Mouse (Mus musculus) embryo, embryonic 10.5 days (tissue): ENCODE data around the gene Rnf26.

Experiments used
- DNase-seq: peaks from one replicate; pipeline ENCODE4 v3.0.0-alpha.2; 2015; ENCODE audit warnings: low spot score

Rnf26 gene

DNA sequence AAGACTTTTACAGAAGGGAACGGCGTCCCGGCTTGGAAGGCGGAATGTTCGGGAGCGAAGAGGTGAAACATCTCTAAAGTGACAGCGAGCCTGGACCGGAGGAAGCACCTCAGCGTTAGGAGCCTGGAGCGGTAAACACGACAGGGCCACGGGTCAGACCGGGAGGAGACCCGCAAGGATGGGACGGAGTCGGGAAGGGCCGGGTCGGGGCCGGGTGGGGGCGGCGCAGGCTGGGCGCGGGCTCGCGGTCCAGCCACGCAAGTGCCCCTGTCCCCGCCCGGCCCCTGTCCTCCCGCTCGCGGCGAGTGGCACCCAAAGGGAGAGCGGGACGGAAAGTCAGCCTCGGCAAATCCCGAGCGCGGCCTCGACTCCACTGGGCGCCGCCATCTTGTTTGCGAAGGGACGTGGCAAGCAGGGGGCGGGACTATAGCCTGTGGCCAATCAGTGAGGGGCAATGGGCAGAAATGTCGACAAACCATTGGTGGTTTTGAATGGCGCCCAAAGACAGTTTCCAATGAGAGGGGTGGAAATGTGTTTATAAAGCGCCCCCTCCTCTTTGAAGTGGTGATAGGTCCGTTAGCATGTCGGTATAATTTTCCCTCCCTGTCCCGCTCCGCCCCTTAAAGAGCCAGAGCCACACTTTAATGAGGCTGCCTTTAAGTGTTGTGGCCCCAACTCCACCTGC is at the start of gene Rnf26, which contains the start of gene Gm49380:
TSS of gene Rnf26 (minus strand) at position 413 of the 685 bp plus-strand sequence.
TSS of gene Gm49380 (minus strand) at position 396 of the 685 bp plus-strand sequence.
- peak; percentile 99 for DNase-seq

DNA sequence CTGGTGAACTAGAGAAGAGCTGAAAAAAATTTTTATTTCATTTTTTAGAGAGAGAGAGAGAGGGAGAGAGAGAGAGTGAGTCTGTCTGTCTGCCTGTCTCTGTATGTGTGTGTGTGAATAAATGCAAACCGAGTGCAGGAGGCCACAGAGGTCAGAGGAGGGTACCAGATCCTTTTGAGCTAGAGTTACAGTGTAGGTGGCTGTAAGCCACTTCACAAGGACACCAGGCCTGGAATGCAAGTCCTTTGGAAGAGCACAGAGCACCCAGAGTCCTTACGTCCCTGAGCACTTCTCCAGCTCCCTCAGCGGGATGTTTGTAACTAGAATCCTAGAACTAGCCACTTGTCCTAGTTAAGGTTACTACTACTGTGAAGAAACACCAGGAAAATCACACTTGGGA is 46.6 kb upstream of the Rnf26 start:
- DNase-seq: no peak

DNA sequence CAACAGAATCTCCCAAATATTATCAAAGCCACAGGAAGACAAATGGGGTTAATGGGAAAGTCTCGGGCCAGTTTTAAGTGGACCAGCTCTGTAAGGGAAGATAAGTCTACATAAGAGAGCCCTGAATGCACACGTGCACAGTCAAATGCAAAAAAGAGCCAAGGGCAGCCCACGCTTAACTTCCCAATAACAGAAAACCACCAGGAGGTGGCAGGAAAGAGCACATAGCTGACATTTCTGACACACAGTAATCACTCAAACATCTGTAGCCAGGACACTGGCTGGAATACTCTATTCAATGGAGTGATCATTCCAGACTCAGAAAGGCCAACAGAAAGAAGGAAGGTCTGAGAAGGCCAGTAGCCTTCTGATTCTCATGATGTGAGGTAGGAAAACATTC is 34.0 kb upstream of the Rnf26 start:
- DNase-seq: peak; percentile 42

DNA sequence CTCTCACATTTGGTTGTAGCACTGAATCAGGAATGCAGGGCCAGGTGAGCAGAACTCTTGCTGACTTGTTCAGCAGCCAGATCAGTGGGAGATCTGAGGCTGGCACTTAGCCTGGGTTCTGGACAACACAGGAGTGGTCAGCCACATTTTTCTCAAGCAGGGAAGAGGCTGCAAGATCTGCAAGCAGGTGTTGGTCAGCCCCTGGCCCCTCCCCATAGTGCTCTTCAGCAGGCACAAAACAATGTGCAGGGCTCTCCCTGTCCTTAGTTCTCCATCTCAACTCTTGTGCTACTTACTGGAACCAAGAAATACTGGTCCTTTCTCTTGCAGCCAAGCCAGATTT is 31.4 kb upstream of the Rnf26 start:
- no peak for DNase-seq

DNA sequence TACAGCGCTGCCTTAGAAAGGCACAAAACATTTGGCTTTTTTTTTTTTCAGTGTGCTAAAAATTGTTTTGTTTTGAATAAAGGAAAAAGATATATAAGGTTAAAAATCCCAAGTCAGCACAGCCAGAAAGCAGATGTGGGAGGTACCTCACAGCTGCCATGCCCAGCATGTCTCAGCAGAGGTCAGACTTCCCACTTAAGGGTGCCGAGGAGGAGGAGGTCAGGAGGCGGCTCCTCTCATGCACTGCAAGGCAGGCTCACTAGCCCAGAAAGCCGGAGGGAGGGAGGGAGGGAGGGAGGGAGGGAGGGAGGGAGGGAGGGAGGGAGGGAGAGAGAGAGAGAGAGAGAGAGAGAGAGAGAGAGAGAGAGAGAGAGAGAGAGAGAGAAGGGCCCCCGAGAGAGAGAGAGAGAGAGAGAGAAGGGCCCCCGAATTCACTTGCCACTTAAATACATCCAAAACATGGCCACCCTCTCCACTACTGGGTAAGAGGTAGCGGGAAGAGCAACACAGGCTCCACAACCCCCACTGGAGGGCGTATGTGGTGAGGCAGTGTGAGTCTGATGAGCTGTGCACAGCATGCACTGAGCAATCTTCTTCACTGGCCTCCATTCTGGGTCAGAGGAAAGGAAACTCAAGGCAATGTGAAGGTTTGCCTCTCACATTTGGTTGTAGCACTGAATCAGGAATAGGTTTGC is 30.9 kb upstream of the Rnf26 start:
- peak; percentile 51 for DNase-seq

DNA sequence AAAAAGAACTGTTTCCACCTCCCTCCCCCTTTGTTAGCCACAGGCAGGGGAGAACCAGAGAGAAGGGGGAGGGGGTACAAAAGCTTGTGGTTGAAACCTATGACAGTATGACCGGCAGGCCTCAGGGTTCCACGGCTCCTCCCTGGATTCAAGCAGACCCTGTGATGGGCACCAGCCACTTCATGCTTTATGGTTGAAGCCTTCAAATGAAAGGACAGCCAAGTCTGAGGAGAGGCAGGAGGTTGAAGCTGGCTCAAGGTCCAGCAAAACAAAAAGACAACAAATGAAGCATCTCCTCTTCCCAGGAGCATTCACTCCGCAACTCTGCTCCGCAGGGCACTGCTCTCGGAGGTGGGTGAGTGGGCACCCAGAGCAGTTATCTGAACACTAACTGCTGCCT is 30.1 kb upstream of the Rnf26 start:
- DNase-seq: no peak

DNA sequence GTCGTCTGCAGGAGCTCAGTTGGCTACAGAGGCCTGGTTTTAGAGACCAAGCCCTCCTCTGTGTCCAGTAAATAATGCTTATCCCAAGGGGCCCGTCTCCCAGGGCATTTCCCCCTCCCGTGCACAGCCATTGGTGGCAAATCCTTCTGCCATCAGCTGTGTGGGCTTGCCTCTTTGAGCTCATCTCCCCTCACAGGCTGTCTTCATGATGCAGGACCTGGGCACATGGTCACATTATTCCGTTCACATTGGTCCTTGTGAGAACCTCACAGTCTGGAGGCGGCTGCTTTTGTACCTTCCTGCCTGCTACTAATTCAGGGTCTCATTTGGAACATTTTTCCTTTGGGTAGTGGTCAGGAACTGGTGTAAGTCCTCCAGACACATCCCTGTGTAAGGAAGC is 28.6 kb upstream of the Rnf26 start:
- DNase-seq: no peak

DNA sequence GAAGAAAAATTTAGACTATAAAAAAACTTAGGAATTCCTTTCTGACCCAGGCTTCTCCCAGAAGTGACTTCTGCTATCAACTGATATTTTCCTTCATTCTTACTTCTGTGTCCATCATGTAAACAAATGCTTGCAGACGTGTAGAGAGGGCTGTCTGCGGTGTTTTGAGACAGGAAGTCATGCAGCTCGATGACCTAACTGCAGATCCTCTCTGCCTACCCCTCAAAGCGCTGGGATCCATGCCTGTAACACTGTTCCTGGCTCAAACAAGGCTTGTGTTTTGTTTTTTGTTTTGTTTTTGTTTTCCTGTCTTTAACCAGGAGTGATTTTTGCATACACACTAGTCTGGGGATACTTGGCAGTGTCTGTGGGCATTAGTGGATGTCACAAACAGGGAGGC is 24.5 kb upstream of the Rnf26 start:
- DNase-seq: no peak

DNA sequence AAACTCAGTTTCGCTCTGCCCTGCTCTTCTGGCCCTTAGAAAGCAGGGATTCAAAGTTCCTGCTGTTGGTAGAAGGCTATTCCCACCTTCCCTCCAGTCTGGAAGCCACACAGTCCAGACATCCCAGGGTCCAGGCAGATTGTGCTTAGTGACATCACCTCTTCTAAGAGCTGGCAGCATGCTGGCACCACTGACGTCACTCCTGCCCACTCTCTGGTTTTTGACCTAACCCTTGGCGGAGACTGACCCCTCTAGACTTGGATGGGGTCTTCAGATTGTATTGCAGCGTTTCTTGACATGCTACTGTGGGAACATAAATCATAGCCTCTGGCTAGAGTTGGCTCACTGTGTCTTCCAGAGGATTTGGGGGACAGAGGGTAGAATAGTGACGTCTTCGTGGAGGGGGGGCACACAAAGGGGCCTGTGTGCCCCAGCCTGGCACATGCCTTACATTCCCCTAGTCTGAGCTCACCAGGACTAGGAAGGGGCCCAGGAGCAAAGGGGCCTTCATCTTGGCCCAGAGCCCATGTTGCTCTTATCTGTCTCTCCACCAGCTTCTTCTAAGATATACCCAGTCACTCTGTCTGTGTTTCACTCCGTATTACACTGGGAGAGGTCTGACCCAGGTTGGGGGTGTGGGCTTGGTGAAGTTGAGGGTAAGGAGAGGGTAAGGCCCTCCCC is 22.6 kb upstream of the Rnf26 start:
- DNase-seq: no peak

DNA sequence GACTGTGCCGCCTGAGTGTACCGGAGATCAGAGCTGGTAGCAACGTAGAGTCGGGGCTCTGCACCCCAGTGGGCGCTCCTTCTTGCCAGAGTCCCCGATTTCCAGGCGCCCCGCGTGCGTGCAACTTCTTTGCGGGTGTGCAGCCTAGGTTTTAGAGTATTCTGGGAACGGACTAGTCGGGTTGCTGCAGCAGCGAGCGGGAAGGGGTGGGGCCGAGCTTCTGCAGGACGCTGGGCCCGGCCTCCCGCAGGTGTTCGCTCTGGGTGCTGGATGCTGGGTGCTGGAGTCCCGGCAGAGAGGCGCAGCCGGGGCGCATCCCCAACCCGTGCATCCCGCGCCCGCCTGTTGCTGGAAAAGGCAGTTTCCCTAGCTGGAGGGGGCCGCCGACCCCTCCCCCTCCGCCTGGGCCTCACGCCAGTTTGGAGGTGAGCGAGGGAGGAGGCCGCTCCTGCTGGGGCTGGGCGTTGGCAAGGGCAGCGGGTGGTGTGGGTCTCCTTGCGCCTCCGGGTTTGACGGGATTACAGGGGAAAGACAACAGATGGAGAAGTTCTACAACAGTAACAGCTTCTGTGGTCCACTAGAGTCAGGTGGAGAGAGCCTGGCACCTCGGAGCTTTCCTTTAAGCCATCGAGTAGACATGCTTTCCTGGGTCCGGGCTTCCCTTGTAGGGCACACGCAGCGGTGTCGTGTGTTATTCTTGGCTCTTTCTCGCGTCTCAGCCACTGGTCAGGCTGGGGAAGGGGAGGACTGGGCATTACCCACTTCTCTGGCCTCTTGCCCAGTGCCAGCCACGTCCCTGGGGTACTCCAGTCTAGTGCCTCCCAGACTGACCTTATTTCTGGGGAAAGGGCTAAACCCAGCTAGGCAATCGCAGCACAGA is 21.8 kb upstream of the Rnf26 start:
- DNase-seq: no peak

DNA sequence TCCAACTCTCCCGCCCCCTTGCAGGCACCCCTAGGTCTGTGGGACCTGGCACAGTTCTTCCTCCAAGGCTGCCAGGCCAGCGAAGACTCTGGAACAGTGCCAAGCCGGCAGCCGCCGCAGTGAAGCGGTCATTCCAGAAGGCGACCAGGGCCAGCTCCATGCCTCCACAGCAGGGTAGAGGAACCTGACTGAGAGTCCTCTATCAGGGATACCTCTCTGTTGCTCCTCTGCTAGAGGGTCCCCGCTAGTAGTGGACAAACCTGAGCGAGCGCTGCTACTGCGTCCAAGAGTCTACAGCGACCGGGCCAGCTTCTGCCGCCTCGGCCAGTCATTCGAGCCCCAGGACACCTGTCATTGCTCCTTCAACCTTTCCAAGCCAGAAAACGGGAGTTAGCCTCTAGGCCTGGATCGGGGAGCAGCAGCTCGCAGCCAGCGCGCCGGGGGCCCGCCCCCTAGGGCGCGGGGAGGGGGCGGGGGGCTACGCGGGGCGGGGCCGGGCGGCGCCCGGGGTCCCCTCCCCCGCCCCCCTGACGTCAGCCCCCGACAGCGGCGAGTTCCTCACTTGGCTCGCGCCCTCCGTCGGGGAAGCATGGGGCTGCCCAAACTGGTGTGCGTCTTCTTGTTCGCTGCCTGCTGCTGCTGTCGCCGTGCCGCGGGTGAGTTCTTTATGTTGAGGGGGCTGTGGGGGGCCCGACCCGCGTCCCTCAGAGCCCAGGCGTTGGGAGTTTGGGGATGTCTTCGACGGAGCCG is 21.0 kb upstream of the Rnf26 start, which contains the start of gene Mcam:
TSS of gene Mcam (plus strand) at position 369 of the 750 bp plus-strand sequence.
- DNase-seq: peak; percentile 71

DNA sequence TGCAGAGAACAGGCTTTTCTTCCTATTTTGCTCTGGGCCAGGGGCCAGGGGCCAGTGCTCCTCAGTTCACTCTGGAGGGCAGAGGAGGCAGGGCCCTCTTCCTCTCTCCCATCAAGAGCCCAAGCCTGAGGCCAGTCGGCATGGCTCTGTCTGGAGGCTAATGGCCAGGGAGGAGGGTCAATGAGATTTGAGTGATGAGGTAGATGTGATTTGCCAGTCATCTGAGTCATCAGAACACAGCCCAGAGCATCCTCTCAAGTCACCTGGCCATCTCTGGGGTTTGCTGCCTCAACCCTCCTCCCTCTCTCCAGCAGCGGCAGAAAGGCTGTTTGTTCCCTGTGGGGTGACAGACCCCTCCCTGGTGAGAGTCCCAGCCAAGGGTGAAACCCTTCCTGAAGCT is 20.0 kb upstream of the Rnf26 start:
- no peak for DNase-seq

DNA sequence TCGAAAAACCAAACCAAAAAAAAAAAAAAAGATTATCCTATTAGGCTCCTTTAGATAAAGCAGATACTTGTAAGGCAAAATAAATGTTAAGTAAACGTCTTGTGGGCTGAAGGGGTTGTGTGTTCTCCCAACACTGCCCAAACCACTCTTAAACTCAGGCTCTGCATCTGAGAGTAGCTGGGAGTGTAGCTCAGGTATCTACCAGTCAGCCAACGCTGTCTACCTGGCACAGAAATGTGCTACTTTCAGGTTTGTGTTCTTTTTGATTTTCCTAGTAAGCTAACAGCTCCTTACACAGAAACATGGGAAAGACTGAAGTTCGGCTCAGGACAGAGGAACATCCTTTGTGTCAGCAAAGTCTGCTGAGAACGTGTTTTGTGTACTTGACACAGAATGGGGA is 18.9 kb upstream of the Rnf26 start:
- DNase-seq: no peak

DNA sequence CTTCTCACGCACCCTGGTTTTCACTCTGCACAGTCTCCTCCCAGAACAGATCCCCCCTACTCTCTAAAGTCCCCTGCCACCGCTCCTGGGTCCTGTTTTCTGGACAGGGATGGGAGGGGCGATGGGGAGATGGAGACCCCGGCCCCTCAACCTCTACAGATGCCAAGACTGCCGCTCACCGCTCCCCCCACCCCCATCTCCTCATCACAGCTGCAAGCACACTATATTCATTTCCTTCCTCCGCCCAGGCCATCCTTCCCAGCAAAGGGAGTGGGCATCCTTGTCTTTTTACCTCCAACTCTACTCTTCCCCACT is 17.9 kb upstream of the Rnf26 start:
- DNase-seq: no peak

DNA sequence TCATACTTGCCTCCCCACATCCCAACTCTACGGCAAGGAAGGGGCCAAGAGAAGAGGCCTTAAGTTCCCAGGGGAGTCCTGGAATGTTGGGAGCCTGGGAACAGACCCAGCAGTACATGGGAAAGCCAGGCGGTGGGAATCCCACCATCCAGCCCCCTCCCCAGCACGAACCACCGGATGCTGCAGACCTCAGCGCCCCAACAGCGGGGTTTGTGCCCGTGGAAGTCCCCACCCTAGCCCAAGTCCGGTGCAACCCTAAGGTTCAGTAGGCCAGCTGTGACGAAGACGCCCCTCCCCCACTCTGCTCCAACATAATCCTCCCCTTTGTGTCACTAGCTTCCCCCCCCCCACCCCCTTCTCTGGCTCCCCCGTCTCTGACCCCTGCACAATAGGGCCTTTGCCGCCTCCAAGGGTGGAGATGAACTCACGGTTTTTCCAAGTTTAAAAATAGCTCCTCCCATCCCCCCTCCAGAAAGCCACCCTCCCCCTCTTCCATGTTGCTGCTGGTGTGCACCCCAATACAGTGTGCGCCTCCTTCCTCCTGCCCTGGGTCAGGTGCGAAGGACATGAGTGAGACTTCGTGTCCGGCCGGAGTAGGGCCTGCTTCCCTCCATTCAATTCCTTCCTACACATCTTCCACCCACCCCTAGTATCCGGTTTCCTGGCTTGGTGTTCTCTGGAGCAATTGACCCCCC is 17.4 kb upstream of the Rnf26 start:
- peak; percentile 80 for DNase-seq

DNA sequence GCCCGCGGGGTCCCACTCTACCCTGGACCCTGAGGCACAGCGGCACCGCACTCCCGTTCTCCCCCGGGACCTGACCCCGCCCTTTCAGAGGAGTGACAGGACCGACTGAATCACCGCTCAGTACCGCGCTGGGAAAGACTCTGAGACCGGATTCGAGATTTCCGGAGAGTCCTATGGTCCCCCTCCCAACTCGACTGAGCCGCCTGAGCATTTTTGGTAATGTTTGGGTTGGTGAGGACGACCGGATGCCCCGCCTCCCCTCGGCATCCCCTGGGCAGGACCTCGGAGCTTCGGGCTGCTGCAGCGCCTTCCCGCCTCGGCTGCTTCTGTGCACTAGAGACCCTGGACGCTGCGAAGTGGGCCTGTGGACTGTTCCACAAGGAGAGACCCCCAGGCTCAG is 16.7 kb upstream of the Rnf26 start:
- peak; percentile 86 for DNase-seq

DNA sequence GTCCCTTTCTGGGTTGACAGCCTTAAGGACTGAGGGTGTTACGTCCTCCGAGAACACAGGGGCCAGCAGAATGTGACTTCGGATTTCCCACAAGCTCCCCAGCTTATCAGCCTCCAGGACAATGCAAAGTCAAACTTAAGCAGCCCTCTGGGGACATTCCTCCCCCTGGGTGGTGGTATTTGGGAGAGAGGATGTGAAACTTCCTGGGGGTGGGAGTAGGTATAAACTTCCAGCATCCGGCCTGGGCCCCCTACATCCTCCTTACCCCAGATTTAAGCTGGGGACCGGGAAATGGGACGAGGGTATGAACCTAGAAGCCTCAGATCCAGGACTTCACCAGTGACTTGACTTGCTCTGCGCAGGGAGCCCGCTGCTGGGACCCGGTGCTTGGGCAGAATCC is 16.3 kb upstream of the Rnf26 start:
- no peak for DNase-seq

DNA sequence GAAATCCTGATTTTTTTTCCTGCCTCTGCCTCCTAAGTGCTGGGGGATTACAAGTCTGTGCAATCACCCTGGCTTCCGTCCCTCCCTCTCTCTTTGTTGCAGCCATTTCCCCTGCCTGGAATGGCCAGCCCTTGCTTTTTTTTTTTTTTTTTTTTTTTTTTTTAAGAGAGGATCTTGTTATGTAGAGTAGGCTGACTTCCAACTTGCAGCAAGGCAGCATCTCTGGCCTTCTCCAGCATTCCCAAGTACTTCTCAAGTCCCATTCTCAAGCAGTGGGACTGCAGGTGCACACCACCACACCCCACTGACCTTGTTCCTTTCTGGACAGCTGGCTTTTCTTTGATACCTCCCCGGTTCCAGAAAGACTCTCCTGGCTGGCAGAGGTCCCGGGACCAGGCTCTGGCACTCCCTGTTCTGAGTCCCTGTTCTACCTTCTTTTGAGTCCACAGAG is 14.1 kb upstream of the Rnf26 start:
- no peak for DNase-seq

DNA sequence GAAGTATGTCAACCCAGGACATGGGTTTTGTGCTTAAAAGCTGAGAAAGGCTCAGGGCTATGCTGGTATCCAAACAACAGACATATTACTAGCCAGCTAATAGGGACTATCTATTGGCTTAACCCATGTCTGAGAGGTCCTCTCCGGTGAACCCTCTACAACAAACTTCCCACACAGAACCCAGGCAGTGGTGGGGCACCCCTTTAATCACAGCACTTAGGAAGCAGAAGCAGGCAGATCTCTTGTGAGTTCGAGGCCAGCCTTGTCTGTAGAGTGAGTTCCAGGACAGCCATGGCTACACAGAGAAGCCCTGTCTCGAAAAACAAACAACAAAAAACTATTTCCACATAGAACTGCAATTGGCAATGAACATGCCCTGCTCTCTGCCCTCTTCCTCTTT is 13.4 kb upstream of the Rnf26 start:
- DNase-seq: no peak

DNA sequence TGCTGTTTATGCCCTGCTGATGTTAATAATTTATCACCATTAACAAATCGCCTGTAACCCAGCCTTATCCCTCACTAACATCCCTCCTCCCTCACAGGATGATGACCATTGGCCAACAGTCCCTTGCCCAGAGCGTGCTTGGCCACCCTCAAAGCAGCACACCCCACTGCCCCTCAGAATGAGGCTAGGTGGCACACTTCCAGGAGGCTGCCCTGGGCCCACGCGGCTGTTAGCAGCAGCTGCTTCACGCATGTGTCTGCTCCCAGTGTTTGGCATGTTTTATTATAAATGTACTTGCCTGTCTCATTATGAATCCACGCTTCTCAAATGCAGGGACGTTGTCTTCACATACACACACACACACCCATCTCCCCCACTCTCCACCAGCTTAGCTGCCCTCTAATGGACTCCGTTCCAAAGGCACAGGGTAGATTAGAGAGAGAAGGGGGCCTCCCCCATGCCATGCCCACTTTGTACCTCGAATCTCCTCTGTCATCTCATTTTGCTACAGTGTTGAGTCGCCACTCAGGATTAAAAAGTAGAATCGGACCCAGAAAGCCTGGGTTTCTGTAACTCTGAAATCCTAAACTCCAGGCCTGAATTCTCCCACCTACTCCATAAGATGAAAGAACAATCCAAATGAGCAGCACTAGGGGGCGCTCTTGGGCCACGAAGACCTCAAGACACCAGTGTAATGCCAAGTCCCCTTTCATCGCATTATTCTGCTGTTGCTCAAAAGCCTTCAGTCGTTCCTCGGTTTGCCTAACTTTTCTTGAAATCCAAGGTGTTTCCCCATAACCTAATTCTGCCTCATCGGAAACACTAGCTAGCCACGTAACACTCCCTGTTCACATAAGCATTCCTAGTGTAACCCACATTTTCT is 12.5 kb upstream of the Rnf26 start:
- DNase-seq: peak; percentile 96
